Mouse (Mus musculus) hindbrain, embryonic 16.5 days (tissue): ENCODE measurements around the gene Acot9. TPM values are rescaled to one million over a fixed set of nuclear protein-coding genes. Genes with fewer than 3 reads are reported as not detected.

ENCODE experiments used
- ATAC-seq: fragments of 200-750 bp; cut with Nextera tagmentation; 2 replicates; pipeline ENCODE4 v1.8.0; 2017; ENCODE audit warnings: moderate TSS enrichment, moderate library complexity
- H3K27ac ChIP-seq: fragments of 300-500 bp; sonication (generic); 2 replicates; pipeline ENCODE4 v1.5.1; 2014; ENCODE audit warnings: low read depth, mild to moderate bottlenecking, control low read depth, low read length, moderate library complexity
- H3K27me3 ChIP-seq: fragments of 300-500 bp; sonication (generic); replicated peaks from 2 replicates; pipeline ENCODE4 v1.6.1; 2014; ENCODE audit warnings: low read length; ENCODE audit not compliant: control insufficient read depth, insufficient read depth
- H3K36me3 ChIP-seq: fragments of 300-500 bp; sonication (generic); 2 replicates; pipeline ENCODE4 v1.6.1; 2014; ENCODE audit warnings: mild to moderate bottlenecking, low read length, moderate library complexity, mixed read lengths; ENCODE audit not compliant: control insufficient read depth, insufficient read depth
- H3K4me1 ChIP-seq: fragments of 300-500 bp; sonication (generic); 2 replicates; pipeline ENCODE4 v1.6.1; 2014; ENCODE audit warnings: low read depth, low read length; ENCODE audit not compliant: control insufficient read depth, insufficient read depth
- H3K4me2 ChIP-seq: fragments of 300-500 bp; sonication (generic); 2 replicates; pipeline ENCODE4 v1.6.1; 2014; ENCODE audit warnings: mild to moderate bottlenecking, low read length, control low read depth, moderate library complexity
- H3K4me3 ChIP-seq: fragments of 300-500 bp; sonication (generic); 2 replicates; pipeline ENCODE4 v1.5.1; 2014; ENCODE audit warnings: mild to moderate bottlenecking, low read length, control low read depth, moderate library complexity
- H3K9ac ChIP-seq: fragments of 300-500 bp; sonication (generic); 2 replicates; pipeline ENCODE4 v1.6.1; 2014; ENCODE audit warnings: low read depth, mild to moderate bottlenecking, control low read depth, low read length, moderate library complexity
- H3K9me3 ChIP-seq: fragments of 300-500 bp; sonication (generic); 2 replicates; pipeline ENCODE4 v1.6.1; 2014; ENCODE audit warnings: mild to moderate bottlenecking, low read length, moderate library complexity; ENCODE audit not compliant: control insufficient read depth
- WGBS: fragments of 180-500 bp; shearing (Covaris S2); extraction: QIAGEN DNeasy Blood & Tissue Kit; methylation state at CpG from one replicate; pipeline ENCODE4 v1.1.7; 2014; 5-methylcytosine and 5-hydroxymethylcytosine counted together
- polyA plus RNA-seq: library from polyadenylated mRNA; unstranded; fragments of >200 nt; fragmentation: Nextera tagmentation; extraction: Ambion mirVana; gene quantifications from 2 replicates; pipeline ENCODE4 v1.2.1, GENCODE M21; 2015

The Acot9 gene
- polyA plus RNA-seq, 1 experiment from 2014 or later, result 50.9 TPM

DNA sequence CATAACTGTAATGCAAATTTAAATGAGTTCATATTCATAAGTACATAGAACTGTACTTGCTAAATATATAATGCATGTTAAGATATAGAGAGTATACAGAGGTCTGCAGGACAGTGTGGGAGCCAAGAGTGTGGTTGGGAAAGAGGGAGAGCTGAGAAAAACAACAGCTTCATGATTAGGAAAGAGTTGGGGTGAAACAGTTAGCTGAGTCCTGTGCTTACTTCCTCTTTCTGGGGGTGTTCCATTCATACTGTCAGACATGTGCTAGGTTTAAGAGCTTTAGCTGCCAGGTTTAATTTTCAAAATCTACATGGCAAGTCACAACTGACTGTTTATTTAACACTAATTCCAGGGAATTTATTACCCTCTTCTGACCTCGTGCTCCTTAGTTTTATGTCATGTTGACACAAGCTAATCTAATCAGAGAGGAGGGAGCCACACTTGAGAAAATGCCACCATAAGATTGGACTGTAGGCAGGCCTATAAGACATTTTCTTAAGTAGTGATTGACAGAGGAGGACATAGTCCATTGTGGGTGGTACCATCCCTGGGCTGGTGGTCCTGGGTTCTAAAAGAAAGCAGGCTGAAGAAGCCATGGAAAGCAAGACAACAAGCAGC lies 18.3 kb downstream of the Acot9 start:
- Histone ChIP-seq H3K4me1 (no peaks in the 10 kb centered on the region), H3K4me2 (no peak overlapping the region), H3K27ac (no peak overlapping the region), H3K36me3 (no peaks in the 10 kb centered on the region), H3K4me3 (no peak overlapping the region), H3K9ac (no peak overlapping the region), H3K9me3 (no peaks in the 10 kb centered on the region), H3K27me3 (no peaks in the 10 kb centered on the region)
- WGBS, result 60% methylated on average over 1 of the region's 1 CpGs
- no peak for ATAC-seq

DNA sequence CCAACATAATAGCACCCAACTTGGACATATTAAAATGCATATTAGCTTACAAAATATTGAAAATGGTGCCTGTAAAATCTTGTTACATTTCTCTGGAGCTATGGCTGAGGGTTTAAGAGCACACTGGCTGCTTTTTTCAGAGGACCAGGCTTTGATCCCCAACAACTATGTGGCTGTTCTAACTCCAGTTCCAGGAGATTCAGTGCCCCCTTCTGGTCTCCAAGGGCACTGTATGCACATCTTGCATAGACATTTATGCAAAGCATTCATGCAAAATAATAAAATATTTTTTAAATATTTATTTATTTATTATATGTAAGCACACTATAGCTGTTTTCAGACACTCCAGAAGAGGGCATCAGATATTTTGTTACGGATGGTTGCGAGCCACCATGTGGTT lies 44.1 kb downstream of the Acot9 start:
- WGBS, result 96% methylated on average over 2 of the region's 2 CpGs

DNA sequence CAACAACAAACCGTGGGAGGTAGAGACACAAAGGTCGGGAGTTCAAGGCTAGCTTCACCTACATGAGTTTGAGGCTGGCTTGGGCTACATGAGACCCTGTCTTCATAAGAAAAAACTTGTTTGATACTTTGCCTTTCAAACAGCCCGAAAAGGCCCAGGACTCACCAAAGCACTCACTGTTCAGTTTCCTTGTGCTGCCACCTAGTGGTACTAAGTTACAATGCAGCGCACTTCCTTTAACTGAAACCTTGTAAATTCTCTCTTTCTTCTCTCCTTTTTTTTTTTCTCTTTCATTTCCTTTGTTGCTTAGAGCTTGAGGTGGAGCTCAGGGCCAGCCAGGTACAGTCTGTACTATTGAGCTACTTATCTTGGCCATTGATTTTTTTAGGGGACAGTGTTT lies 55.8 kb downstream of the Acot9 start:
- no peak overlapping the region for H3K27ac ChIP-seq
- no peaks in the 10 kb centered on the region for H3K9me3 ChIP-seq
- peak; percentile 60; the same call in 1 of the 2 replicates for ATAC-seq
- H3K36me3 ChIP-seq, result no peaks in the 10 kb centered on the region
- H3K9ac ChIP-seq, result no peak overlapping the region
- 44% methylated on average over 4 of the region's 4 CpGs for WGBS
- no peaks in the 10 kb centered on the region for H3K27me3 ChIP-seq
- no peaks in the 10 kb centered on the region for H3K4me1 ChIP-seq
- H3K4me3 ChIP-seq, result no peak overlapping the region
- no peak overlapping the region for H3K4me2 ChIP-seq

More for the DNA sequence above, 44.1 kb downstream of the Acot9 start:
- no peak overlapping the region for H3K9ac ChIP-seq
- H3K4me3 ChIP-seq, result no peak overlapping the region
- H3K27ac ChIP-seq, result no peak overlapping the region
- no peaks in the 10 kb centered on the region for H3K27me3 ChIP-seq
- no peaks in the 10 kb centered on the region for H3K9me3 ChIP-seq
- no peak overlapping the region for H3K4me2 ChIP-seq
- ATAC-seq, result no peak
- H3K36me3 ChIP-seq, result no peaks in the 10 kb centered on the region
- H3K4me1 ChIP-seq, result no peaks in the 10 kb centered on the region

DNA sequence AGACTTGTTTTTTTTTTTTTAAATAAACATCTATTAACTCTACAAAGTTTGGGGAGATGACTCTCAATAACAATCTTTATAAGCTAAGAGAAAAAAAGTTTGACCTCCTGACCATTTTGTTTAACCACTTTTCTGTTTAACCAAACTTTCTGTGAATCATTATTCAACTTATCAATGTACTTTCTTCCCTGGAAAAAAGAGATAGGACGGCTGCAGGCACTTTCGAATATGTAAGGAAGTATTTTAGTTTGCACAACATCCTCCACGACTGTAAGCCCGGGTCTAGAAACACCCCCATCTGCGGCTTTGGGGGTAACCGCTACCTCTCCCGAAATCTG lies 75.3 kb downstream of the Acot9 start:
- Histone ChIP-seq H3K4me3 (peak overlapping the region; percentile 50), H3K27ac (no peak overlapping the region), H3K9me3 (no peaks in the 10 kb centered on the region), H3K9ac (peak overlapping the region; percentile 52), H3K4me1 (no peaks in the 10 kb centered on the region), H3K4me2 (peak overlapping the region; percentile 61), H3K36me3 (no peaks in the 10 kb centered on the region), H3K27me3 (no peaks in the 10 kb centered on the region)
- 30% methylated on average over 7 of the region's 7 CpGs for WGBS
- ATAC-seq, result no peak

DNA sequence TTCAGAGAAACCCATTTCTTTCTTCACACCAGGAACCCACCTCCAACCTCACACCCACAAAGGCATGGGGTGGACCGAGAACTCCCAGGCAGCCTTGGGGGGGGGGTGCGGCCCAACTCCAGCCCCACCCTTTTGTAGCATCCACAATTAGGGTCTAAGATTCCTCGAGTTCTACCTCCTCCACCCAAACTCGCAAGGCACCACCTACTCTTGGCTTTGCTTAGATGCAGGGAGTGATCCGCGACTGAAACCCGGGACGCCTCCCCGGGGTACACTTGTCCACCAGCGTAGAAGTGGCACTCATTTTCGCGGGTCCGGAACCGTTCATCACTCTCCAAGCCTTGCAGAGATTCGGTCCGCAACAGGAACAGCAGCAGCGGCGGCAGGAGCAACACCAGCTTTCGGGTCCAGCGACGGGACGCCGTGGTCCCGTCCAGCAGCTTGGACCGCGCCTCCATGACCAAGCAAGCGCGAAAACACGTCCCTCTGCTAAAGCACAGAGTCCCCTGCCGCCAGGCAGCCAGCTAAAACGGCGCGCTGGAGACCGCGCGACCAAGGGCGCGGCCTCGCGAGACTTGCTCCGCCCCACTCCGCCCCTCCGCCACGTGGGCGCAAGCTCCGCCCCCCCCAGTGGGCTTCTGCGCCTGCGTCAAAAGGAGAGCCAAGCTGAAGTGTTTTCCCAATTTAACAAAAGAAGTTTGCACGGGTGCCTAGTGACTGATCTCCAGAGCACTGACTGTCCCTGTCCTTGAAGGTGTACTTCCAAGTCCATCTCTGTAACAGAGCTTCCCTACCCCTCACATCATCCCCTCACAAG lies 75.9 kb downstream of the Acot9 start:
- ATAC-seq, result peak; percentile 98
- H3K4me1 ChIP-seq, result no peaks in the 10 kb centered on the region

DNA sequence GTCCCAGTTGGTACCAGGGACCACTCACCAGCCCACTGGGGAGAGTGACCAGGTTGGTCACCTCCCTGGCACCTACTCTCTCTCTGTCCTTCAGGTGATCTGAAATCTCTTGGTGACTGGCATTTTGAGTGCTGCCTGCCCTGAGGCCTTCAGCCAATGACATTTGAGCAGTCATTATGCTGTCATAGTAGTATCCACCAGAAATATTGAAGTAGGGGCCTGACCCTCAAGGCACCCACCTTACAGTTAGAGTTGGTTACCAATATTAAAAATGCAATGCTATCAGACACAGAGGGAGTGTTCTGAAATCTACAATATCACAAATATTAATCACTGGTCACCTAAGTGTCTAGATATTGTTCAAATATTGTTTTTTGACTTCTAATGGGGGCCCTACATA lies 78.4 kb downstream of the Acot9 start, which contains the start of gene Prdx4:
Prdx4 (minus strand) TSS at position 101 of the 400 bp plus-strand sequence.
- Histone ChIP-seq H3K27ac (no peak within 1 kb of the TSS), H3K27me3 (no peaks in the 10 kb centered on the region), H3K9ac (no peak within 1 kb of the TSS), H3K36me3 (no peaks in the 10 kb centered on the region), H3K4me2 (no peak within 1 kb of the TSS), H3K4me1 (no peaks in the 10 kb centered on the region), H3K9me3 (no peaks in the 10 kb centered on the region), H3K4me3 (no peak within 1 kb of the TSS)
- no peak for ATAC-seq

More for the DNA sequence above, 75.9 kb downstream of the Acot9 start:
- Histone ChIP-seq H3K27ac (peak overlapping the region; percentile 57; the same call in 1 of the 2 replicates), H3K9ac (peak overlapping the region; percentile 52), H3K27me3 (no peaks in the 10 kb centered on the region), H3K4me2 (peak overlapping the region; percentile 61), H3K9me3 (no peaks in the 10 kb centered on the region), H3K4me3 (peak overlapping the region; percentile 50), H3K36me3 (no peaks in the 10 kb centered on the region)
- WGBS, result 21% methylated on average over 48 of the region's 49 CpGs

DNA sequence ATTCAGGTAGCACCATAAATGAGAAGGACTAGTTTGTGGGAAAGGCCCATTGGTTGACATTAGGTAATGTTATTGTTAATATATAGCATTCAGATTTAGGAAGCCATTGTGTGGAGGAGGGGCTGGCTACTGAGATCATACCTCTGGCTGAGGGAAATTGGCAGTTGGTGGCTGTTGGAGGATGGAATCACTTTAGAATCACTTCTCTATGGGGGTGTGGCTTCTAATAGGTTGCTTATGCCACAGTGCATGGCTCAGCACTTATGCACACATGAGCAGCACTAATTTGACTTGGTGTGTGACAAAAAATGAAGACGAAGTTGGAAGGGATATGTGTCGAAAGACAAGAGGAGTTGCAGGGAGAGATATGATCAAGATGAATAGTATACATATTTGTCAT lies 84.0 kb downstream of the Acot9 start:
- no peaks in the 10 kb centered on the region for H3K36me3 ChIP-seq
- no peaks in the 10 kb centered on the region for H3K27me3 ChIP-seq
- H3K9ac ChIP-seq, result no peak overlapping the region
- ATAC-seq, result no peak
- H3K9me3 ChIP-seq, result no peaks in the 10 kb centered on the region
- H3K4me1 ChIP-seq, result no peaks in the 10 kb centered on the region
- H3K4me2 ChIP-seq, result no peak overlapping the region
- H3K27ac ChIP-seq, result no peak overlapping the region
- 89% methylated on average over 2 of the region's 2 CpGs for WGBS
- H3K4me3 ChIP-seq, result no peak overlapping the region

Other genes starting within 250 kb of the Acot9 start
- gene Magea5, start 199.3 kb upstream of the Acot9 start, polyA plus RNA-seq, result not detected in 2 replicates
- gene Magea1, start 172.7 kb upstream of the Acot9 start, polyA plus RNA-seq, result not detected in 2 replicates
- not detected in 2 replicates for gene Magea2, start 168.8 kb upstream of the Acot9 start, polyA plus RNA-seq
- not detected in 2 replicates for gene Cldn34b2, start 134.0 kb upstream of the Acot9 start, polyA plus RNA-seq
- gene Sat1, start 46.0 kb upstream of the Acot9 start, polyA plus RNA-seq, result 82.5 and 92.3 TPM in 2 replicates
- 108 and 111 TPM in 2 replicates for gene Prdx4, start 78.3 kb downstream of the Acot9 start, polyA plus RNA-seq